Mouse (Mus musculus): ENCODE data around the gene Suz12. TPM values are rescaled to one million over a fixed set of nuclear protein-coding genes. Genes with fewer than 3 reads are reported as not detected.

The Suz12 gene
- polyA plus RNA-seq (2017; shearing (Covaris generic)): 10 to 100 TPM; 44.4 to 54.0 TPM

DNA sequence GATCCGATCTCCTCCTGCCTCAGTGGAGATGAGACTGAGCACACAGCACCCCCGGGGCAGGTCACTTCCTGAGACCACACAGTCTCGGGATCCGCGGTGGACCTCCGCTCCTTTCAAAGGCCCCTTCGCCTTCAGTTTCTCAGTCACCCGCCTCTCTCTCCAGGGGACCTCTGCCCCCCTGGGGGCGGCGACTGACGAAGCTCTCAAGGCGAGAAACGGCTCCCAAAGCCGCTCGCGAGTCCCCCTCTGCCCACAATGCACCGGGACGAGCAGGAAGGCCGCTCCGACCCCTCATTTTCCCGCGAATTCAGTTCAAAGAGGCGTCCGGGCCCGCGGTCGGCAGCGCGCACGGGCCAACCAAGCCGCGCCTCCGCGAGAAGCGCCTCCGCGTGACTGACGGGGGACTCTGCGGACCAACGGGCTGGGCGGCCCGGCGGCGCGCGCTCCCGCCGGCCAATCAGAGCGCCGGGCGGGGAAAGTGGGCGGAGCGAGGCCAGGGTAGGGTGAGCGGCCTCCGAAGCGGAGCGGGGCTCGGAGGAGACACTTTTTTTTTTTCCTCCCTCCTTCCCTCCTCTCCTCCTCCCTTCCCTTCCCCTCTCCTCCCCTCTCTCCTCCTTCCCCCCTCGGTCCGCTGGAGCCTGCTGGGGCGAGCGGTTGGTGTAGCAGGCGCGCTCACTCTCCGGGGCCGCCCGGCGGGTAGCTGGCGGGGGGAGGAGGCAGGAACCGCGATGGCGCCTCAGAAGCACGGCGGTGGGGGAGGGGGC lies at the start of gene Suz12:
TSS of gene Suz12 (plus strand) at position 515 of the 764 bp plus-strand sequence.

DNA sequence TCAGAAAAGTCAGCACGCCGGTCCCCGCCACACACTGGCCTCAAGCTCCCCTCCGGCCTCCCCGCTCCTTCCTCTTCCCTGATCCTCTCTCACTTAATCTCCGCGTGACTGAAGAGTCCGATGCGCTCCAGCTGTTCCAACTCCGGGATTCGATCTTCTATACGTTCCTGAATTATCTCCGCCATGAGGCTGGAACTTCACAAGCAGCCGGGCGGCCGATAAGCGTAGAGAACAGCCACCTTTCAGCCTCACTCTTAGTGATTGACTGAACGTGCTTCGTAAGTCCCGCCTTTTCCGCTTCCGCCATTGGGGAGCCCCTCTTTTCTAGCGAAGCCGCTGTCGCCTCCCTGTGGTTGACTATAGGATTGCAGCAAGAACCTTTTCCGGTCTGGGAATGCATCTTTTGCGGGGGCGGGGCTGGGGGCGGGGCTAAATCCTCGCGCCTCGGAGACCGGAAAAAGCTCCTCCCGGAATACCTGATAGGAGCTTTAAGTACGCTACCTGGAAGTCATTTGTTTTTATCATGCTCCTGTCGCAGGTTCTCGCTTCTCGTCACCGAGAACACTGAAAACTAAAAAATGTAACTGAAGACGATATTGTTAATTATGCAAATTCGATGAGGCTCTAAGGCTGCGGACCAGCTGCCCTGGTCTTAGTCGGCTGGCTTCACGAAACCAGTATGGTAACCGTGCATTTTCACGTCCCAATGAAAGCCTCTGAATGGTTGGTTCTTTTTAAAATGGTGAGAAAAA lies 30.6 kb upstream of the Suz12 start, which contains the start of gene Utp6:
TSS of gene Utp6 (minus strand) at position 266 of the 752 bp plus-strand sequence.

DNA sequence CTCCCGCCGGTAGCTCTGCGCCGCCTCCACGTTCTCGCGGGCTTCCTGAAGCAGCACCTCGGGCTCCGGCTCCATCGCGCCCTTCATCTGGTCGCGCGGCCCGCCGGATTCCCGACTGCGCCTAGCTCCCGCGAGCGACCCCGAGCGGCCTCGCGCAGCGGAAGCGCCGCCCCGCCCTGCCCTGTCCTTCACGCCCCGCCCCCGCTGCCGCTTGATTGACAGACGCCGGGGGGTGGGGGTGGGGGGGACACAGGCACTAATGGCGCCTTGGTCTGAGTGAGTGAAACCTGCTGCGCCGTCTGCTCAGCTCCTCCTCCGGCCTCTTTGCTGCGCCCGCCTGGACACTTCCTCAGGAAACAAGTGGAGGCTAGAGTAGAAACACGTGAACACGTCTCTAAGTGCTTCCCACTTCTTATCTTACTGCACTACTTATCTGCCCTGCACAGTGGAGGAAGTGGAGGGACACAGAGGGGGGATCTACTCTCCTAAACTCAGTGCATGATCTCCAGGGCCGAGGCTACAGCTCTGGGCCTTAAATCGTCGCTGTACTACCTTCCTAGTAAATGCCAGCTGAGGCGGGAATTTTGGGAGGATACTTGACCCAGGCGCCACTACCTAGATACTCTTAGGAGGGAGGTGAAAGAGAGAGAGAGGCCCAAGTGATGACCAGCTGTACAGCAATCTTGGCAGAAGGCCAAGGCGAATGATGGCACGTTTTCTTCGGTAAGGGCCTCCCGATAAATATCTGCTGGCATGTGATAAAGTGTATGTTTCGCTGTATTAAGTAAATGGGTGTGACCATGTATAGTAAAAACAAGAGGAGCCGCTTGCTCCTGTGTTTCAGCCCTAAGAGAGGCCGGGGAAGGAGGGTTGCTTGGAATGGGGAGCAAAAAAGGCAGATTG lies 88.2 kb downstream of the Suz12 start, which contains the start of gene Crlf3:
TSS of gene Crlf3 (minus strand) at position 166 of the 903 bp plus-strand sequence.

Other genes starting within 250 kb of the Suz12 start
- 10 to 100 TPM; 50.9 to 51.3 TPM for gene Utp6, start 30.7 kb upstream of the Suz12 start, polyA plus RNA-seq (2017; shearing (Covaris generic))
- gene Crlf3, start 87.9 kb downstream of the Suz12 start, polyA plus RNA-seq (2017; shearing (Covaris generic)): 100 to 1,000 TPM; 305 to 309 TPM
- 1 to 10 TPM; 3.8 to 3.9 TPM for gene Atad5, start 96.3 kb downstream of the Suz12 start, polyA plus RNA-seq (2017; shearing (Covaris generic))
- gene Tefm, start 149.1 kb downstream of the Suz12 start, polyA plus RNA-seq (2017; shearing (Covaris generic)): 10 to 100 TPM; 15.0 to 19.7 TPM
- gene Adap2, start 161.0 kb downstream of the Suz12 start, polyA plus RNA-seq (2017; shearing (Covaris generic)): under 1 TPM; 0.17 to 0.42 TPM
- 10 to 100 TPM in 1 of 2 experiments, 1 to 10 TPM in 1; 9.7 to 19.0 TPM for gene Rnf135, start 190.7 kb downstream of the Suz12 start, polyA plus RNA-seq (2017; shearing (Covaris generic))
- 10 to 100 TPM; 53.4 to 59.7 TPM for gene Rhot1, start 215.9 kb downstream of the Suz12 start, polyA plus RNA-seq (2017; shearing (Covaris generic))